Mouse (Mus musculus) activated CD4-positive, CD25-positive, alpha-beta regulatory T cell, adult 4 months (primary cell): ENCODE results near the gene Grm7. TPM values are rescaled to one million over a fixed set of nuclear protein-coding genes. Genes with fewer than 3 reads are reported as not detected.

Source experiments
- ATAC-seq: one replicate; pipeline ENCODE4 v1.8.0; 2017
- polyA plus RNA-seq, 2 experiments: library from polyadenylated mRNA; unstranded; fragments of 100-300 nt; shearing (Covaris generic); gene quantifications; one replicate each; pipeline ENCODE4 v1.2.1; 2017

Grm7 gene
- polyA plus RNA-seq, 2 experiments from 2014 or later, result not detected

- no peak for ATAC-seq
Observed at GRCm38 (mm10) chr6:111368551-111368950, 723.2 kb downstream of the Grm7 start.

DNA sequence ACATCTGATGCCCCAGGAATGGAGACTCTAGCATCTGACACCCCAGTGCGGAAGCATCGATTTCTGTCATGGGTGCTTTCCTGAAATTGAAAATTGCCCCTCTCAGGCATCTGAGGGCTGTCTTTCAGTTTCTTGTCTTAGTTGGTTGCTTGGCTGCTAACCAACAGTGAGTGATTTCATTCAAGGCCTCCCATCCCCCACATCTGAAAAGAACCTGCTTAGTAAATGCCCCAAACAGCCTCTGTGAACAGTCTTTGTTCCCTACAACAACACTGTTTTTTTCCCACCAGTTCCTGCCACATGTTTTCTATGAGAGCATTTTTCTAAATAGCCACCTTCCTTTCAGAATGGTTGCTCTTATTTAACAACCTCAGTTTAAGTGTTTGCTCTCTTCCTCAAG is 723.6 kb downstream of the Grm7 start:
- ATAC-seq, result no peak

GRCm38 (mm10) chr6:111371581-111372349 is 726.4 kb downstream of the Grm7 start:
- no peak for ATAC-seq

GRCm38 (mm10) chr6:111372626-111373380 is 727.4 kb downstream of the Grm7 start:
- no peak for ATAC-seq

DNA sequence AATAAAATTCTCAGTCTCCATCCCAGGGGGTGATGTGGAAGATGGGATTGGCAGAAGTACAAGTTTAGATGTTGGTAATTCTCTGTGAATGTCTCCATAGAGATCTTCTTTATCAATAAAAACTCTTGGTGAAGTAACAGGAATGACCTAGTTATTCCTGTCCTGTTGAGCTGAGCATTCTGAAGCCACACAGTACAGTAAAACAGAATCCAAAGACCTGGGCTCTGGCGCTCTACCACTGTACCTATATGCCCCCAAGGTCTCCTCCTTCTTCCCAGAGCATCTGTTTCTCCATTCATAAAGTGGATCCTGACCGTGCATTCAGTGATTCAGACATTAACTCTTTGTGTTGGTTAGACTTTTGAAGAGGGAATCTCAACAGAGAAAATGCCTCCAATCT is 735.3 kb downstream of the Grm7 start:
- no peak for ATAC-seq

DNA sequence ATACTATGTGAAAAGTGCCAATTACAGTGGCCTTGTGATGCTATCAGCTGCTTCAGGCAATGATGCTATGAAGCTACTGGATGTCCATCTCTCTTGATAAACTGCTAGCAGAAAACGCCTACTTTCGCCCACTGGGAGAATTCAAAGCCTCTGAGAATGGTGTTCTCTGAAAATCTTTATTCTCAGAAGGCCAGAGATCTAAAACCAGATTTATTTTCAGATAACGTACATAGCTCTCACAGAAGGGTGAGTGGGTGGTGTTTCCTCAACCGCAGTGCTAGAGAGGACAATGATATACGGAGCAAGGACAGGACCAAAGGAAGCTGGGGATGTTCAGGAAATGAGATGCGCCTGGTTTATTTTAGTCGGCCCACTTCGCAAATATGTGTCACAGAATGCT is 763.4 kb downstream of the Grm7 start:
- no peak for ATAC-seq

DNA sequence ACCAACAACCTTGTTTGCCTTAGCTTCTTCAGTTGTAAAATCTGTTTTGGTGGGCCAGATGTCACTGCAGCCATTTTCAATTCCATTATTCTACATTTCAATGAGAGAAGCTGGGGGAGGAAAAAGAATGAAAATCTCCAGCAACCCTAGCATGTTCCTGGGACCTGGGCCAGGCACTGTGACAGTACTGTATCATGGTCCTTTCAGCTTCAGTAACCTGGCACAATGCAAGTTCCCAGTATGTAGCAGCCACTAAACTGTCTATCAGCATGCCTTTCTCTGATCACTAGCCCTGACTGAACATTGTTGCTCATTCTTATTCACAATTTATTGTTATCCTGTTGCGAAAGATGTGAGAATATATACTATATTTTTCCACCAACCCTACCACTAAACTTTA is 779.4 kb downstream of the Grm7 start:
- no peak for ATAC-seq

GRCm38 (mm10) chr6:111446228-111446627 is 800.8 kb downstream of the Grm7 start:
- ATAC-seq, result no peak

- no peak for ATAC-seq
Observed at GRCm38 (mm10) chr6:111447851-111448250, 802.5 kb downstream of the Grm7 start.

GRCm38 (mm10) chr6:111449054-111449783 is 803.8 kb downstream of the Grm7 start:
- ATAC-seq, result no peak

GRCm38 (mm10) chr6:111481866-111482265 is 836.5 kb downstream of the Grm7 start:
- ATAC-seq, result no peak

DNA sequence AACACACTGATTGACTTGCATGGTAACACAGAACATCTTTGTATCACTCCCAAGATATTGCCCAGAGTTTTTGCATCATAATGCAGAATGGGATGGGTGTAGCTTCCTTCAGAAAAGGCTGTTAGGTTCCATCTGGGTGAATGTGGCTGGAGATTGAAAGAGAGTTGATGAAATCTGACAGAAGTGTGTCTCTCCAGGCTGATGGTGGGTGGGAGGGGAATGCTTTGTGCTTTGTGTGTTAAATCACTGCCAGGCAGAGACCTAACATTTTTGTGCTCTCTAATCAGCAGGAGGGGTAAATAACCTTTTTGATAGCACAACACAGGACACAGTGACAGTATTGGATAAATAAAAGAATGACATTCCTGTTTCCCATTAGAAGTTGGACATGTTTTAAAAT is 840.7 kb downstream of the Grm7 start:
- ATAC-seq, result no peak

- no peak for ATAC-seq
Observed at GRCm38 (mm10) chr6:111487556-111487955, 842.2 kb downstream of the Grm7 start.

DNA sequence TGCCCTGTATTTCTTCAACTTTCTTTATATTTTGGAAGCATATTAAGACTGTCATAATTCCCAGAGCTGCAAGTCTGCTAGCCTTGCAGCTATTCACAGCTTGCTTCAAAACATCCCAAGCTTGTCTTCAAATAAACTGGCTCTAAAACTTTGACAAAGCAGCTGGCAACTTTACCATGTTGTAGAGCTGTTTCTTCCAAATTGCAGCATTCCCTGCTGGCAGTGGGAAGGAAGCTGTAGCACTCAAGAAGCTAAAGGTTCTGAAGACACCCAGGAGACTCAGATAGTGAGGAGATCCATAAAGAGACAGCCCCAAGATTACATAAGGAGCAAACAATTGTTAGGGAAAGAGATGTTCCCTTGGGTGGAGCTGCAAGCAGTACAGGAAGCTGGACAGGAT is 846.8 kb downstream of the Grm7 start:
- ATAC-seq, result no peak

DNA sequence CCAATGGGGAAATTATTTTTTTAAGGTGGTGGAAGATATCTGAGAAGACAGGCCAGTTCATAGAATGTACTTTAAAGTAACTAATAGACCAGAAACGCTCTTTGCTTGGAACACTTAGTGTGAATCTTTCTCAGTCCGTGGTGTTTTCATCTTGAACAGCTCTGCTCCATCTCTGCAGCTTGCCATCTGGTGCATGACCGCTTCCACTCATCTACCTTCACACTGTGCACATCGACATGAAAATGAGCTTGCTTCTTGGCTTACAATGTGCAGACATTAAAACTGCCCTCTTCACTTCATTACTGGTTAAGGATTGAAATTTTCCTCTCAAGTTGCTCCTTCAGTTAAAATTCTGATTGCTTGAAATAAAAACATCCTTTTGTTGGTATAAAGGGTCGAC is 854.2 kb downstream of the Grm7 start:
- ATAC-seq, result no peak

- no peak for ATAC-seq
Observed at GRCm38 (mm10) chr6:111510768-111511459, 865.5 kb downstream of the Grm7 start.

- ATAC-seq, result no peak
Observed at GRCm38 (mm10) chr6:111512359-111512758, 867.0 kb downstream of the Grm7 start.

DNA sequence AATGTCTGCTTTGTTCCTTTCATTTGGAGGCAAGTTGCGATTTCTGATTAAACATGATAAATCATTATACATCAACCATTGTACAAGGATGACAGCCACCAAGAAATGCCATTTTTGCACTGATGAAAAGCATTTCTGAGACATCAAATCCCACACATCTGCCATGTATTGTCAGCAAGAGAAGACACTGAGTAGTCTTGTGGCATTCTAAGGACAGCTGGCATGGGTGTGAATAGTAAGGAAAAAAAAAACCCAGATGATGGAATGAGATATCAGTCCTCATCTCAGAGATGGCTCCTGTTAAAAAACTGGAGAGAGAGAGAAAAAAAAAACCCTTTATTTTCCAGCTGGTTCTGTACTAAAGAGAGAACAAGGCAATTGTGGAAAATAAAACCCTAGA is 875.8 kb downstream of the Grm7 start:
- ATAC-seq, result no peak

DNA sequence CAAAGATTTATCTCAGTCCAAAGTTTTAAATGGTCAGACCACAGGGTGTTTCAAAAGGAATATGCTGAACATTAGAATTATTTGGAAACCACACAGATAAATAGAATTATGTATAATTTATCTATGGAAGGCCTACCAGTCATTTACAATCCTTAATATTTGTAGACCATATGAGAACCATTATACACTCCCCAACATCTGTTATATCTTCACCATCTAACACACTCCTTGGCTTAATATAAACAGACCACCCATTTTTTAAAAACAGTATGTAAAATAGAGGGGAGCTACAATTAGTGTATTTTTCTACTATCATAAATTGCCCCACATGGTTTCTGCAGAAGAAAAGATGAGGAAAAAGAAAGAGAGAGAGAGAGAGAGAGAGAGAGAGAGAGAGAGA is 876.7 kb downstream of the Grm7 start:
- no peak for ATAC-seq

- ATAC-seq, result no peak
Observed at GRCm38 (mm10) chr6:111529985-111530384, 884.6 kb downstream of the Grm7 start.

- no peak for ATAC-seq
Observed at GRCm38 (mm10) chr6:111558588-111558987, 913.2 kb downstream of the Grm7 start.

DNA sequence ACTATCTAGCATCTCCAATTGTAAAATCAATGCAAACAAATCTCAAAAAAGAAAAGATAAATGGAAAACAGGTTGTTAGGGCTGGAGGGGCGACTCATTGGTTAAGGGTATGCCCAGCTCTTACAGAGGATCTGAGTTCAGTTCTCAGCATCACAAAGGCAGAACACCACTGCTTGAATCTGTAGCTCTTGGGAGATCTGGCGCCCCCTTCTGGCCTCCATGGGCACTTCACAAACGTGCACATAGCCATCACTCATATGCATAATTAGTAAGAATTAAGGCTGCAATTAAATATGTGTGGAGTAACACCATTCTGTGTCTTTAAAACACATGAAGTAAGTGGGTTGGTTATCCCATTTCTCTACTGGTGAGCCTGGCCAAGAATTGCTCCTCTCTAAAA is 914.1 kb downstream of the Grm7 start:
- no peak for ATAC-seq

DNA sequence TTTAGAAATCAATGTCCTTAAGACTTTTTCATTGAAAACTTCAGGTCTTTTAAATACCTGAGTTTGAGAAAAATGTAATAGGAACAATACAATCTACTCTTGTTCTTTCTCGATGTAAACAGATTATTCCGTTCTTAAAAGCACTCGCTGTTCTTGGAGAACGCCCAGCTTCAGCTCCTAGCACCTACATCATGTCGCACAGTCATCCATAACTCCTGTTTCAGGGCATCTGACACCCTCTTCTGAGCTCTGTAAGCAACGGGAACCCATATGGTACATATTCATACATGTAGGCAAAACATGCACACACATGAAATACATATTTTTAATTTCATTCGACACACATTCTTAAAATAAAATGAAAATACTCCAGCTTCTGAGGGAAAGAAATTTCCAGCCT is 916.0 kb downstream of the Grm7 start:
- ATAC-seq, result no peak
